Mouse (Mus musculus): ENCODE data around the gene Ccr10. TPM values are rescaled to one million over a fixed set of nuclear protein-coding genes. Genes with fewer than 3 reads are reported as not detected.

The Ccr10 gene
- 0.19 and 0.33 TPM in 2 replicates for polyA plus RNA-seq (2015; fragmentation: Nextera tagmentation; extraction: Ambion mirVana)

GRCm38 (mm10) chr11:101174851-101175628, at the start of gene Ccr10:
Ccr10 (minus strand) TSS chr11:101175443.
- no peaks in the 10 kb centered on the region for H3K36me3 ChIP-seq
- H3K4me3 ChIP-seq = peak within 1 kb of the TSS; percentile 44
- H3K9me3 ChIP-seq = no peaks in the 10 kb centered on the region
- peaks cover 55% of the 10 kb centered on the region for H3K27me3 ChIP-seq (replicated peaks)
- H3K9ac ChIP-seq = peak within 1 kb of the TSS; percentile 79
- peak within 1 kb of the TSS; percentile 76; the same call in 1 of the 2 replicates for H3K27ac ChIP-seq (replicated peaks)
- ATAC-seq (ENCODE audit: extremely low read depth, insufficient number of reproducible peaks, low FRiP score, low TSS enrichment) = no peak
- peak within 1 kb of the TSS; percentile 97 for H3K4me2 ChIP-seq
- 26% methylated on average over 14 of the region's 14 CpGs for WGBS
- H3K4me1 ChIP-seq = peaks cover 65% of the 10 kb centered on the region

DNA sequence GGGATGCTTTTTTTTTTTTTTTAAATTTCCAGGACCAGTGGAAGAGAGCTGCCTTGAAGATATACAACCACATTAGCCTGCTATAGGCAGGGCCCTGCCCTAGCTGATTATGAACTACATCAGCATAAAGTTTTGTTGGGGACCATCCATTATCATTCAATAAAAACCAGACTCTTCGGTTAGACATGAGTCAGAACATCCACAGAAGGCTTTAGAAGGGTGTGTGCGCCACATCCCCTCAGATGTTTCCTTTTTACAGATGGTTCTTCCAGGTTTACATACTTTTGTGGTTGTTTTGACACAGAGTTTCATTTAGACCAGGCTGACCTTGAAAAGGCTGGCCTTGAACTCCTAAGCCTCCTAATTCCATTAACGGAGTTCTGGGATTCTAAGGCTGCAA, 49.1 kb upstream of the Ccr10 start:
- H3K4me2 ChIP-seq = no peak overlapping the region
- 75% methylated on average over 3 of the region's 3 CpGs for WGBS
- peaks cover 3% of the 10 kb centered on the region; the same call in 1 of the 2 replicates for H3K27me3 ChIP-seq (replicated peaks)
- H3K4me3 ChIP-seq = no peak overlapping the region
- H3K27ac ChIP-seq (replicated peaks) = no peak overlapping the region
- no peak overlapping the region for H3K9ac ChIP-seq
- H3K4me1 ChIP-seq = peaks cover 19% of the 10 kb centered on the region
- H3K9me3 ChIP-seq = no peaks in the 10 kb centered on the region
- H3K36me3 ChIP-seq = no peaks in the 10 kb centered on the region
- no peak for ATAC-seq (ENCODE audit: extremely low read depth, insufficient number of reproducible peaks, low FRiP score, low TSS enrichment)

DNA sequence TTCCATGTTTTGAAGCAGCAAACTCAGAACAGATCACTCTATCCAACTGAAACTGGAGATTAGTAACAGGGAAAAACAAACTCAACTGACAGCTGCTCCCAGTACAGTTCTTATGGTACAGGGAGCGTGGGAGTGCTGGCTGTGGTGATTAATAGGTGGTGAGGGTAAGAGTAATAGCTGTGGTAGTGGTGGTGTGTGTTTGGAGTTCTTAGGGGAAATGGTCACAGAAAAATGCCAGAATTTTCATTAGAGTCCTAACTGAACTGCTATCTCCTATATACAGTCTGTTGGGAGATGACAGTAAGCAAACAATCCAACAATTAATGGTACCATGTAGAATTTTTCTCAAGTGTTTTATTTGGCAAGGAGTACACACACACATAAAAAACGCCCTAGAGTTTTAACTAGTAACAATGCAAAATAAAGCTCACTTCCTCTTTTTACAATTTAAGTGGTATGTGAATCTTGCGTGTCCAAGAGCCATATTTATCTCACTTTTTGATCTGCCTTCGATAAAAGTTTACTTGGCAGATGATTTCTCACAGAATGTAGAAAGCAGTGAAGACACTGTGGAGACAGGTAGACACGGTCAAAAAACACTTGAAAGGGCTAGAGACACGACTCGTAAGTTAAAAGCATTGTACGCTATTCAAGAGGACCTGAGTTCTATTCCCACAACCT, 46.2 kb upstream of the Ccr10 start:
- no peak for ATAC-seq (ENCODE audit: extremely low read depth, insufficient number of reproducible peaks, low FRiP score, low TSS enrichment)
- peak overlapping the region; percentile 64 for H3K27ac ChIP-seq (replicated peaks)
- H3K4me1 ChIP-seq = peaks cover 15% of the 10 kb centered on the region
- H3K9ac ChIP-seq = no peak overlapping the region
- H3K4me2 ChIP-seq = no peak overlapping the region
- peaks cover 16% of the 10 kb centered on the region for H3K36me3 ChIP-seq
- 72% methylated on average over 8 of the region's 8 CpGs for WGBS
- no peaks in the 10 kb centered on the region for H3K9me3 ChIP-seq
- H3K27me3 ChIP-seq (replicated peaks) = no peaks in the 10 kb centered on the region
- no peak overlapping the region for H3K4me3 ChIP-seq

- 39% methylated on average over 2 of the region's 2 CpGs for WGBS
- peaks cover 22% of the 10 kb centered on the region for H3K36me3 ChIP-seq
- no peaks in the 10 kb centered on the region for H3K27me3 ChIP-seq (replicated peaks)
- no peaks in the 10 kb centered on the region for H3K9me3 ChIP-seq
- no peak overlapping the region for H3K4me2 ChIP-seq
- H3K4me1 ChIP-seq = peaks cover 13% of the 10 kb centered on the region
- peak overlapping the region; percentile 64 for H3K27ac ChIP-seq (replicated peaks)
- no peak for ATAC-seq (ENCODE audit: extremely low read depth, insufficient number of reproducible peaks, low FRiP score, low TSS enrichment)
- H3K4me3 ChIP-seq = no peak overlapping the region
- no peak overlapping the region for H3K9ac ChIP-seq
Observed at GRCm38 (mm10) chr11:101220853-101221252, 45.6 kb upstream of the Ccr10 start.

DNA sequence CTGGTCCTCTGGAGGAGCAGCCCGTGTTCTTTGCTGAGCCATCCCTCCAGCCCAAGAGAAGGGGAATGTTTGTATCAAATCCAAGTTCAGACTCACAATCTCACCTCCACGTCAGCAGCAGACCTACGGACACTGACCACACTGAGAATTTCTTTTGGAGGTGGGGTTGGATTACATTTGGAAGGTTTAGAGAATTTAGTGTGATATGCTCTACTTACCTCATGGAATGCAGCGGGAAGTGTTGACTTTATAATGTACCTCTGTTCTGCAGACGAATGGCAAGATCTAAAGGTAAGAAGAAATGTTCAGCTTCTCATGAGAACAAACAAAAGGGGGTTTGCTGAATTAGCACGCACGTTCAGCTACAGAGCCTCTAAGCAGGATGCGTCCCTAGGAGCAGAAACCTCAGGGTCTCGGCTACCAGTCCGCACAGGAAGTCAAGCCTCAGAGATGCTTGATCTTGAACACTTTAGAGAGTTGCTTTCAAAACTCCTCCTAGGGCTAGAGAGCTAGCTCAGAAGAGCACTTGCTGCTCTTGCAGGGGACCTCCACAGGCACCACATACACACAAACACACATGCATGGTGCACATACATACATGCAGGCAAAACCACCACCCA, 43.3 kb upstream of the Ccr10 start:
- H3K27ac ChIP-seq (replicated peaks) = no peak overlapping the region
- H3K9me3 ChIP-seq = no peaks in the 10 kb centered on the region
- peaks cover 7% of the 10 kb centered on the region; the same call in 1 of the 2 replicates for H3K4me1 ChIP-seq
- no peaks in the 10 kb centered on the region for H3K27me3 ChIP-seq (replicated peaks)
- H3K4me2 ChIP-seq = no peak overlapping the region
- no peak overlapping the region for H3K4me3 ChIP-seq
- no peak overlapping the region for H3K9ac ChIP-seq
- no peak for ATAC-seq (ENCODE audit: extremely low read depth, insufficient number of reproducible peaks, low FRiP score, low TSS enrichment)
- H3K36me3 ChIP-seq = peaks cover 45% of the 10 kb centered on the region
- 79% methylated on average over 10 of the region's 10 CpGs for WGBS

DNA sequence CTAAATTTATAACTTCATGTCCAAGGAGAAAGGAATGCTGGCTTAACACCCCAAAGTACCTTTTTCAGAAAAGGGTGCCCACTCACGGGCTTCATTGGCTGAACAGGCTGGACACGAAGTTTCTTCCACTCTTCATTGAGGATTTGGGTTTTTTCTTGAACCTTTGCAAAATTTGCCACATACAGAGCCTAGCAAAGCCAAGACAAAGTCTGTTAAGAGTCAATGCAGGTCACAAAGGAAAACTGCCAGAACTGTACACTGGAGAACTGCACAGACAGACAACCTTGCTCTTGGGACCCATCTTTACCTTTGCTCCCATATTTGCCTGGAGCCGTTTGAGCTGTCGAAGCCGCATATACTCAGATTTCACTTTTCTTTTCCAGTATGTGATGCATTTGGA, 41.7 kb upstream of the Ccr10 start:
- Histone ChIP-seq H3K4me1 (peaks cover 7% of the 10 kb centered on the region; the same call in 1 of the 2 replicates), H3K4me3 (no peak overlapping the region), H3K27ac (replicated peaks) (no peak overlapping the region), H3K9ac (no peak overlapping the region), H3K4me2 (no peak overlapping the region), H3K27me3 (replicated peaks) (no peaks in the 10 kb centered on the region), H3K9me3 (0 out of 2 replicates have a peak, but pooled peaks cover 4% of the 10 kb centered on the region), H3K36me3 (peaks cover 57% of the 10 kb centered on the region)
- no peak for ATAC-seq (ENCODE audit: extremely low read depth, insufficient number of reproducible peaks, low FRiP score, low TSS enrichment)
- 86% methylated on average over 5 of the region's 5 CpGs for WGBS

- peaks cover 84% of the 10 kb centered on the region for H3K36me3 ChIP-seq
- H3K9me3 ChIP-seq = 0 out of 2 replicates have a peak, but pooled peaks cover 4% of the 10 kb centered on the region
- H3K9ac ChIP-seq = no peak overlapping the region
- no peaks in the 10 kb centered on the region for H3K4me1 ChIP-seq
- no peaks in the 10 kb centered on the region for H3K27me3 ChIP-seq (replicated peaks)
- 37% methylated on average over 3 of the region's 3 CpGs for WGBS
- H3K27ac ChIP-seq (replicated peaks) = peak overlapping the region; percentile 48; the same call in 1 of the 2 replicates
- H3K4me3 ChIP-seq = no peak overlapping the region
- no peak overlapping the region for H3K4me2 ChIP-seq
- no peak for ATAC-seq (ENCODE audit: extremely low read depth, insufficient number of reproducible peaks, low FRiP score, low TSS enrichment)
Observed at GRCm38 (mm10) chr11:101211970-101212369, 36.7 kb upstream of the Ccr10 start.

- no peaks in the 10 kb centered on the region for H3K27me3 ChIP-seq (replicated peaks)
- peaks cover 87% of the 10 kb centered on the region for H3K36me3 ChIP-seq
- H3K9me3 ChIP-seq = no peaks in the 10 kb centered on the region
- no peak overlapping the region for H3K9ac ChIP-seq
- no peak overlapping the region for H3K27ac ChIP-seq (replicated peaks)
- H3K4me3 ChIP-seq = no peak overlapping the region
- WGBS = 24% methylated on average over 7 of the region's 7 CpGs
- ATAC-seq (ENCODE audit: extremely low read depth, insufficient number of reproducible peaks, low FRiP score, low TSS enrichment) = no peak
- H3K4me2 ChIP-seq = no peak overlapping the region
- 0 out of 2 replicates have a peak, but pooled peaks cover 4% of the 10 kb centered on the region for H3K4me1 ChIP-seq
Observed at GRCm38 (mm10) chr11:101200986-101201385, 25.7 kb upstream of the Ccr10 start.

- WGBS = 81% methylated on average over 3 of the region's 3 CpGs
- Histone ChIP-seq H3K9ac (no peak overlapping the region), H3K27ac (replicated peaks) (no peak overlapping the region), H3K4me3 (no peak overlapping the region), H3K4me2 (no peak overlapping the region), H3K36me3 (peaks cover 83% of the 10 kb centered on the region), H3K9me3 (no peaks in the 10 kb centered on the region), H3K27me3 (replicated peaks) (no peaks in the 10 kb centered on the region), H3K4me1 (peaks cover 7% of the 10 kb centered on the region)
- ATAC-seq (ENCODE audit: extremely low read depth, insufficient number of reproducible peaks, low FRiP score, low TSS enrichment) = no peak
Observed at GRCm38 (mm10) chr11:101199555-101199954, 24.3 kb upstream of the Ccr10 start.

DNA sequence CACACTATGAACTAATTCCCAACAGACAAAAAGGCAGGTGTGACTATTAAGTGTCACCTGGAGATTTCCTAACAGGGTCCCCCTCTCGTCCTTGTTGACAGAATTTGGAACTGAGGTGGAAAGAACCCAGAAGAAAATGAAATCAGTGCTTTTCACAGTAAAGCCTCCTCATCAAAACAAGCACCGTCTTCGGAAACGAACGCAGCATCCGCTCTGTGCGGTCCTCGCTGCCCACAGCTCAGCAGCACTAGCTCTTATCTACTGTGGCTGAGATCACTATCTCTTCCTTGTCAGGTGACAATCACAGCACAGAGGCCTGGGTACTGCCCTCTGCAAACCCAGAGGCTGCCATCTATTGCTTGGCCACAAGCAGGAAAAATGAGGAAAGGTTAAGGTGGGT, 20.9 kb upstream of the Ccr10 start:
- Histone ChIP-seq H3K36me3 (peaks cover 82% of the 10 kb centered on the region), H3K27ac (replicated peaks) (no peak overlapping the region), H3K27me3 (replicated peaks) (no peaks in the 10 kb centered on the region), H3K4me1 (peaks cover 29% of the 10 kb centered on the region), H3K9ac (no peak overlapping the region), H3K9me3 (no peaks in the 10 kb centered on the region), H3K4me2 (no peak overlapping the region), H3K4me3 (no peak overlapping the region)
- WGBS = 84% methylated on average over 8 of the region's 8 CpGs
- ATAC-seq (ENCODE audit: extremely low read depth, insufficient number of reproducible peaks, low FRiP score, low TSS enrichment) = no peak

DNA sequence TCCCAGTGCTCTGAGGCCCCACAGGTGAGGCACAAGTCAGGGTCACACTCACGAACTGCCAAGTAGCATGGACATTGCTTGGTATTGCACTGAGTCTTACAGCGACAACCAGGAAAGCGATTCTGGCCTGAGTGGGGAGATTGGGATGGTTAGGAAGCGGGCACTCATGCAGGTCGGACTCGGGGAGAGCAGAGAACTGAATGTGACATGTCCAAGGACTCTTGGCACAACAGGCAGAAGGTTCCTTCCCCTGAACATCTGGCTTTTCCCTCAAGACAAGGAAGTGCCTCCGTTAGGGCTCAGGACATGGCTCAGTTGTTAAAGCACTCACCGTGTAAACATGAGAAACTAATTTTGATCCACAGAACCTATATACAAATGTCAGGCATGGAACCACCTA, 20.3 kb upstream of the Ccr10 start:
- peaks cover 31% of the 10 kb centered on the region for H3K4me1 ChIP-seq
- 83% methylated on average over 8 of the region's 8 CpGs for WGBS
- ATAC-seq (ENCODE audit: extremely low read depth, insufficient number of reproducible peaks, low FRiP score, low TSS enrichment) = no peak
- H3K27me3 ChIP-seq (replicated peaks) = no peaks in the 10 kb centered on the region
- H3K4me3 ChIP-seq = no peak overlapping the region
- peaks cover 79% of the 10 kb centered on the region for H3K36me3 ChIP-seq
- no peak overlapping the region for H3K4me2 ChIP-seq
- no peak overlapping the region for H3K27ac ChIP-seq (replicated peaks)
- no peaks in the 10 kb centered on the region for H3K9me3 ChIP-seq
- no peak overlapping the region for H3K9ac ChIP-seq
